Mouse (Mus musculus): ENCODE measurements around the gene Stk11. TPM values are rescaled to one million over a fixed set of nuclear protein-coding genes. Genes with fewer than 3 reads are reported as not detected.

Stk11 gene
- polyA plus RNA-seq, 1 experiment from 2014 or later, result 10.0 TPM

- H3K4me3 ChIP-seq, result peak overlapping the region; percentile 95
- H3K4me1 ChIP-seq (replicated peaks), result peaks cover 48% of the 10 kb centered on the region
- peaks cover 13% of the 10 kb centered on the region; the same call in 1 of the 2 replicates for H3K36me3 ChIP-seq
- H3K27me3 ChIP-seq, result no peaks in the 10 kb centered on the region
- WGBS, result 0% methylated on average over 27 of the region's 27 CpGs
- H3K9me3 ChIP-seq (replicated peaks), result no peaks in the 10 kb centered on the region
- ATAC-seq (replicated peaks; ENCODE audit: insufficient number of reproducible peaks, insufficient read depth, low FRiP score, low read depth), result no peak
- H3K9ac ChIP-seq, result peak overlapping the region; percentile 95
- H3K4me2 ChIP-seq, result peak overlapping the region; percentile 92
- H3K27ac ChIP-seq, result peak overlapping the region; percentile 86
Measured at GRCm38 (mm10) chr10:80116563-80116926, 942 bp downstream of the Stk11 start.

GRCm38 (mm10) chr10:80116927-80117691 lies 1.5 kb downstream of the Stk11 start:
- H3K4me1 ChIP-seq (replicated peaks), result peaks cover 48% of the 10 kb centered on the region
- H3K9ac ChIP-seq, result peak overlapping the region; percentile 95
- H3K36me3 ChIP-seq, result peaks cover 19% of the 10 kb centered on the region; the same call in 1 of the 2 replicates
- H3K27ac ChIP-seq, result peak overlapping the region; percentile 86
- no peak for ATAC-seq (replicated peaks; ENCODE audit: insufficient number of reproducible peaks, insufficient read depth, low FRiP score, low read depth)
- no peaks in the 10 kb centered on the region for H3K9me3 ChIP-seq (replicated peaks)
- H3K4me2 ChIP-seq, result peak overlapping the region; percentile 92
- whole genome bisulfite sequencing, result 2% methylated on average over 30 of the region's 30 CpGs
- H3K27me3 ChIP-seq, result no peaks in the 10 kb centered on the region
- H3K4me3 ChIP-seq, result peak overlapping the region; percentile 95

DNA sequence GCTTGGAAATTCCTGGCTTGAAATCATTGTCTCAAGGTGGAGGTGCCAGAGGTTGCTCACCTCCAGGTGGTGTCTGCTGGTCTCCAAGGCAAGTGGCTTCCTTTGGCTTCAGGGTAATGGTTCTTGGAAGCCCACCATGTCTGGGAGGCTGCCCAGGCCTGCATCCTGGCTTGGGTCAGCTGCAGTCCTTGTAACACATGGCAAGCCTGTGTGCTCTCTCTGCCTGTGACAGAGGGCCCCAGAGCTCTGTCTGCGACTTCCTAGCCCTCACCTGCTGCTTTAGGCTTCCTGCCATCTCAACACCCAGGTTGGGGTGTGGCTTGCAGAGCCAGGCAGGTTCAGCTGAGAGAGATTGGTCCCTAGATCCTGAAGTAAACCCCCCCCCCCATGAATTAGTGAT lies 2.1 kb downstream of the Stk11 start:
- 15% methylated on average over 1 of the region's 1 CpGs for WGBS
- no peak for ATAC-seq (replicated peaks; ENCODE audit: insufficient number of reproducible peaks, insufficient read depth, low FRiP score, low read depth)
- no peaks in the 10 kb centered on the region for H3K9me3 ChIP-seq (replicated peaks)
- peak overlapping the region; percentile 92 for H3K4me2 ChIP-seq
- peak overlapping the region; percentile 95 for H3K9ac ChIP-seq
- peaks cover 20% of the 10 kb centered on the region; the same call in 1 of the 2 replicates for H3K36me3 ChIP-seq
- peaks cover 48% of the 10 kb centered on the region for H3K4me1 ChIP-seq (replicated peaks)
- peak overlapping the region; percentile 86 for H3K27ac ChIP-seq
- H3K4me3 ChIP-seq, result peak overlapping the region; percentile 95
- no peaks in the 10 kb centered on the region for H3K27me3 ChIP-seq

- WGBS, result 75% methylated on average over 6 of the region's 6 CpGs
- Histone ChIP-seq H3K9ac (0 out of 2 replicates have a peak overlapping the region, but pooled peaks have one; percentile 16), H3K4me3 (peak overlapping the region; percentile 95), H3K9me3 (replicated peaks) (no peaks in the 10 kb centered on the region), H3K4me1 (replicated peaks) (peaks cover 52% of the 10 kb centered on the region), H3K36me3 (peaks cover 23% of the 10 kb centered on the region; the same call in 1 of the 2 replicates), H3K27me3 (no peaks in the 10 kb centered on the region), H3K27ac (no peak overlapping the region), H3K4me2 (peak overlapping the region; percentile 92)
- no peak for ATAC-seq (replicated peaks; ENCODE audit: insufficient number of reproducible peaks, insufficient read depth, low FRiP score, low read depth)
Measured at GRCm38 (mm10) chr10:80118552-80118951, 2.9 kb downstream of the Stk11 start.

GRCm38 (mm10) chr10:80120146-80120545 lies 4.5 kb downstream of the Stk11 start:
- Histone ChIP-seq H3K27me3 (no peaks in the 10 kb centered on the region), H3K4me2 (0 out of 2 replicates have a peak overlapping the region, but pooled peaks have one; percentile 7), H3K4me3 (no peak overlapping the region), H3K36me3 (peaks cover 33% of the 10 kb centered on the region), H3K9me3 (replicated peaks) (no peaks in the 10 kb centered on the region), H3K9ac (peak overlapping the region; percentile 33; the same call in 1 of the 2 replicates), H3K4me1 (replicated peaks) (peaks cover 51% of the 10 kb centered on the region), H3K27ac (0 out of 2 replicates have a peak overlapping the region, but pooled peaks have one; percentile 33)
- no peak for ATAC-seq (replicated peaks; ENCODE audit: insufficient number of reproducible peaks, insufficient read depth, low FRiP score, low read depth)
- 40% methylated on average over 2 of the region's 2 CpGs for WGBS

- H3K27ac ChIP-seq, result no peak overlapping the region
- H3K4me2 ChIP-seq, result no peak overlapping the region
- peaks cover 45% of the 10 kb centered on the region for H3K36me3 ChIP-seq
- peaks cover 51% of the 10 kb centered on the region for H3K4me1 ChIP-seq (replicated peaks)
- no peaks in the 10 kb centered on the region for H3K9me3 ChIP-seq (replicated peaks)
- no peak overlapping the region for H3K9ac ChIP-seq
- no peak for ATAC-seq (replicated peaks; ENCODE audit: insufficient number of reproducible peaks, insufficient read depth, low FRiP score, low read depth)
- H3K27me3 ChIP-seq, result no peaks in the 10 kb centered on the region
- H3K4me3 ChIP-seq, result no peak overlapping the region
- WGBS, result 76% methylated on average over 2 of the region's 2 CpGs
Measured at GRCm38 (mm10) chr10:80121639-80122038, 6.0 kb downstream of the Stk11 start.

DNA sequence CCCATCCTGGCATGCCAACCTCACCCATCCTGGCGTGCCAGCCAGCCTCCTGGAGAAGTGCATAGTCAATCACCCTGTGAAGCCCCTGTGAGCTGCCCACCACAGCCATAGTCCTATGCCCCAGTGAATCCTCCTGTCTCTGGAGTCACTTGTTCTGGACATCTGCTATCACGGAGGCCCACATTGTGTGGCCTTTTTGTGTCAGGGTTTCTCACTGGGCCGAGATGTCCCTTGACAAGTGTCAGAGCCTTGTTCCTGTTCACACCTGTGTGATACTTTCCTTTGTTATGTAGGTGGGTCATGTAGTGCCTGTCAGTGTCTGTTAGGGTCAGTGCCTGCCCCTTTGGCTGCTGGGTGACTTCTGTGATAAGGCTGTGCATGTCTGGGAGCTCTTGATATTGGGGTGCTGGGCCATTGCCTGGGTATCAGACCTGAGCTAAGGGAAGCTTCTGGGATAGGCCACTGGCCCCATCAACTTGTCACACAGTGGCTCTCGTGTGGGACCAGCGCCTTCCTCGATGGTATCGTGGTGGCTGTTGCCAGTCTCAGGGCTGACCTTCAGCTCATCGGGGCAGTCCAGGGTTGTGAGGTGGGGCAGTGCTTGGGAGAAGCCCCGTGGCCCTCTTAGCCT lies 8.4 kb downstream of the Stk11 start:
- H3K9ac ChIP-seq, result no peak overlapping the region
- H3K27me3 ChIP-seq, result no peaks in the 10 kb centered on the region
- peaks cover 67% of the 10 kb centered on the region for H3K36me3 ChIP-seq
- WGBS, result 88% methylated on average over 9 of the region's 9 CpGs
- H3K27ac ChIP-seq, result no peak overlapping the region
- H3K9me3 ChIP-seq (replicated peaks), result no peaks in the 10 kb centered on the region
- no peak overlapping the region for H3K4me3 ChIP-seq
- peaks cover 29% of the 10 kb centered on the region for H3K4me1 ChIP-seq (replicated peaks)
- H3K4me2 ChIP-seq, result no peak overlapping the region
- no peak for ATAC-seq (replicated peaks; ENCODE audit: insufficient number of reproducible peaks, insufficient read depth, low FRiP score, low read depth)

DNA sequence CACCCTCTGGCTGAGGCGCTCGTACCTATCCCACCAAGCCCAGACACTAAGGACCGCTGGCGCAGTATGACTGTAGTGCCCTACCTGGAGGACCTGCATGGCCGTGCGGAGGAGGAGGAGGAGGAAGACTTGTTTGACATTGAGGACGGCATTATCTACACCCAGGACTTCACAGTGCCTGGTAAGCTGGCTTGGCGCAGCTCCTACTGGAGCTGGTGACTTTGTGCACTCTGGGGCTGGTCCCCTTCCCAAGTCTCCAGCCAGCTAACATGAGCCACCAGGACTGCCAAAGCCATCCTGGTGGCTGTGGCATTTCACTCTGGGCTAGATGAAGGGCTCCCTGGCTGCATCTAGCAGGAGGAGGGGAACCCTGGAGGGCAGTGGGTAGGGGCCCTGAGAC lies 12.3 kb downstream of the Stk11 start:
- no peak overlapping the region for H3K4me2 ChIP-seq
- H3K27me3 ChIP-seq, result no peaks in the 10 kb centered on the region
- H3K36me3 ChIP-seq, result peaks cover 75% of the 10 kb centered on the region
- H3K9me3 ChIP-seq (replicated peaks), result no peaks in the 10 kb centered on the region
- H3K9ac ChIP-seq, result no peak overlapping the region
- no peak for ATAC-seq (replicated peaks; ENCODE audit: insufficient number of reproducible peaks, insufficient read depth, low FRiP score, low read depth)
- H3K27ac ChIP-seq, result no peak overlapping the region
- 97% methylated on average over 8 of the region's 8 CpGs for WGBS
- no peak overlapping the region for H3K4me3 ChIP-seq
- peaks cover 28% of the 10 kb centered on the region for H3K4me1 ChIP-seq (replicated peaks)

- Histone ChIP-seq H3K27me3 (no peaks in the 10 kb centered on the region), H3K4me2 (no peak overlapping the region), H3K4me3 (no peak overlapping the region), H3K9me3 (replicated peaks) (no peaks in the 10 kb centered on the region), H3K4me1 (replicated peaks) (peaks cover 32% of the 10 kb centered on the region), H3K27ac (no peak overlapping the region), H3K36me3 (peaks cover 64% of the 10 kb centered on the region), H3K9ac (no peak overlapping the region)
- no peak for ATAC-seq (replicated peaks; ENCODE audit: insufficient number of reproducible peaks, insufficient read depth, low FRiP score, low read depth)
- 93% methylated on average over 9 of the region's 9 CpGs for WGBS
Measured at GRCm38 (mm10) chr10:80129846-80130245, 14.2 kb downstream of the Stk11 start.

DNA sequence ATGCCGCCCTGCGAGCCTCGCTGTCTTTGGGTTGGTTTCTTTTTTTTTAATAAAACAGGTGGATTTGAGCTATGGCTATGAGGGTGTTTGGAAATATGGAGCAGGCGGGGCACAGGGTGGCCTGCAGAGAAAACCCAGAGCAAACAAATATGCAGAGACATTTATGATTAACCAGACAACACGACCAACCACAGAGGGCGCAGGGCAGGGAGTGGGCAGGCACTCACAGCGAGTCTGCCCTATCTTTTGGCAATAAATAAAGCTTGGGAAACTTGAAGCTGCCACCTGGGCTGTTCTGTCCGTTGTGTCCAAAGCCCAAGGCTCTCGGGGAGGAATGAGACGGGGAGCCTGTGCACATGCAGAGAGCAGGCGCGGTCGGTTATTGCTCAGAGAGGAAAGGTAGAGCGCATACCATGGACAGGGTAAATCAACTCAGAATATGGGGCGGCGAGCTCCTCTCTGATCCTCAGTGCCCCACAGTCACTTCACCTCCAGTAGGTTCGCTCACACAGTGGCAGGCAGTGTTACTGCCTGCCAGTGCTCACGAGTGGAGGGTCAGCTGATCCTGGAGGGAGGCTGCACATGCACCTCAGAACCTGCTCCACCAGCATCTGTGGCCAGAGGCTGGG lies 14.9 kb downstream of the Stk11 start:
- no peak for ATAC-seq (replicated peaks; ENCODE audit: insufficient number of reproducible peaks, insufficient read depth, low FRiP score, low read depth)
- no peak overlapping the region for H3K4me2 ChIP-seq
- H3K36me3 ChIP-seq, result peaks cover 62% of the 10 kb centered on the region
- H3K4me3 ChIP-seq, result no peak overlapping the region
- WGBS, result 81% methylated on average over 18 of the region's 18 CpGs
- no peaks in the 10 kb centered on the region for H3K27me3 ChIP-seq
- H3K4me1 ChIP-seq (replicated peaks), result peaks cover 32% of the 10 kb centered on the region
- no peaks in the 10 kb centered on the region for H3K9me3 ChIP-seq (replicated peaks)
- H3K27ac ChIP-seq, result no peak overlapping the region
- no peak overlapping the region for H3K9ac ChIP-seq

DNA sequence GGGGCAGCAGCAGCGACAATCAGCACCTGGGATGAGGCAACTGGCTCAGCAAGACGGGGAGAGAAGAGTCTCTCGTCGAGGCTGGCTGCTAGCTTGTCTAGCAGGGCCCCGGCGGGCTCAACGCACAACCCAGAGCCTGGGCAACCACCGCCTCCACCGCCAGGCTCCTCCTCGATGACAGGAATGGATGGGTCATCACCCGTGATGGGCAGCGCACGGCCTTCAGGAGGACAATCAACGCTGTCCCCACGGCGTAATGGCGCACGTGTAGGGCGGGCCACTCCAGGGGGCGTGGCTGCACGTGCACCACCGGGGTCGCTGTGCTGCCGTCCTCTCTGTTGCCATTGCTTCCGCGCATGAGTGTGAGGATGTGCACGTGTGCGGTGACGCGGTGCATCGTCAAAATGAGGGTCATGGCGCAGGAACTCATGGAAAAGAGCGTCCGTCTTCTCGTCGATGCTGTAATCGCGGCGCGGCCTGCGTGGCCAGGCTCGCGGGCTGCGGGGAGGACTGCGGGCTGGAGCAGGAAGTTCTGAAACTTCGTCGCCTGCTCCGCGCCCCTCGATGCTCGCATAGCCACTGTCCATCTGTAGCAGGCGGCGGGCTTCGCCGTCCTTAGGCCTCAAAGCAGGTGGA lies 15.8 kb downstream of the Stk11 start:
- H3K27ac ChIP-seq, result no peak overlapping the region
- peaks cover 53% of the 10 kb centered on the region for H3K36me3 ChIP-seq
- peak overlapping the region; percentile 8 for H3K4me2 ChIP-seq
- H3K9ac ChIP-seq, result no peak overlapping the region
- ATAC-seq (replicated peaks; ENCODE audit: insufficient number of reproducible peaks, insufficient read depth, low FRiP score, low read depth), result no peak
- H3K4me3 ChIP-seq, result no peak overlapping the region
- H3K27me3 ChIP-seq, result 0 out of 2 replicates have a peak, but pooled peaks cover 3% of the 10 kb centered on the region
- H3K9me3 ChIP-seq (replicated peaks), result no peaks in the 10 kb centered on the region
- peaks cover 35% of the 10 kb centered on the region for H3K4me1 ChIP-seq (replicated peaks)
- 31% methylated on average over 55 of the region's 55 CpGs for WGBS
